Mouse (Mus musculus) gonadal fat pad, adult 2 months (tissue): Measurements from ENCODE around the gene Olfr12. TPM values are rescaled to one million over a fixed set of nuclear protein-coding genes. Genes with fewer than 3 reads are reported as not detected.

Experiments used
- DNase-seq: peaks from one replicate; pipeline ENCODE4 v3.0.0-alpha.2; 2012; ENCODE audit warnings: low read depth
- polyA plus RNA-seq: library from polyadenylated mRNA; depleted of rRNA; stranded (reverse); fragments of >200 nt; gene quantifications from 2 replicates; pipeline ENCODE4 v1.2.3, GENCODE M21; 2012; rRNA removed

Olfr12 gene
- polyA plus RNA-seq, 1 experiment, result not detected

DNA sequence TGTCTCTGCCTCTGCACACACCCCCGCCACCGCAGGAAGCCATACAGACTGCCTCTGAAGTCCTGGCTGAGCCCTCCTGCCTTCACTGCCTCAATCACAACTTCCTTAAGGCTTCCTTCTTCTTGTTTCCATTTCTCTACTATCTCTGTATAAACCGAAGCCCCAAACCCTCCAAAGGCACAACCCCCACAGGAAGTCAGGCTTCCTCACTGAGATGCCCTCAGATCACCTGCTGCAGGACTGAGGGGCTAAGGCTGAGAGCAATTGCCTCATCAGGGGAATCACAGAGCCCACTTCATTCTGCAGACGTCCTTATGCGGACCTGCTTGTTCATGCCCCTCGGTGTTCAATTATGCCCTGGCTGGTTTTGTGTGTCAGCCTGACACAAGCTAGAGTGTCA is 22.8 kb downstream of the Olfr12 start:
- no peak for DNase-seq

DNA sequence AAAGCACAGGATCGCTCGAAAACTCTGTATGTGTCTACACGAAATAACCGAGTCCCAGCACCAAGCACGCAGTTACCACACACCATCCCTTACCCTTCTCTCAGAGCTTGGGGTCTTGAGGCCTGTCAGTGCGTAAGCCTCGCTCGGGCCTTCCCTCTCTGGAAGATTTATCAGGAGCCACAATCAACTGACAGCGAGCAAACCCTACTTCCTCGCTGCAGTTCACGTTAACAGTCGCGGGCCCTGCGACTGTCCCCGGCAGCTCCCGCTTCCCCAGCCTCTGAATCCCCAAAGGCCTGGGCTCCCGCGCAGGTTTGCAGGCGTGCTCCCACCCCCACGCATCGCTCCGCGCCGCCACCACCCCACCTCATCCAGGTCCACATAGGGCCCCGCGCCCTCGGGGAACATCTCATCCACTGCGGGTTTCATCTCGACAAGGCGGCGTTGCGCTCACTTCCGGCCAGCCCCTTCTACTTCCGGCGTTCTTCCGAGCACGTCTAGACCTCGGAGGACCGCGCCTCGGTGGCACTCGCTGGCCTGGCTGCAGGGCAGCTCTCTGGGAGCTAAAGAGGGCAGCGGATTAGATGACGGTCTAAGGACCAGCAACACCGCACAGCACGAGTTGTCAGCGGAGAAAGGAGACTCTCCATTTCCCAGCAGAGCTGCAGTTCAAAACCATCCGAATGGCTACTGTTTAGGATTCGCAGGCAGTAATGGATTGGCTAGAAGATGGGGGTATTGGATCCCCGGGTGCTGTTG is 24.1 kb downstream of the Olfr12 start, which contains the start of gene Cops9:
Gene Cops9, minus strand, starts transcription at position 472 of the 759 bp plus-strand sequence.
- peak; percentile 28 for DNase-seq

DNA sequence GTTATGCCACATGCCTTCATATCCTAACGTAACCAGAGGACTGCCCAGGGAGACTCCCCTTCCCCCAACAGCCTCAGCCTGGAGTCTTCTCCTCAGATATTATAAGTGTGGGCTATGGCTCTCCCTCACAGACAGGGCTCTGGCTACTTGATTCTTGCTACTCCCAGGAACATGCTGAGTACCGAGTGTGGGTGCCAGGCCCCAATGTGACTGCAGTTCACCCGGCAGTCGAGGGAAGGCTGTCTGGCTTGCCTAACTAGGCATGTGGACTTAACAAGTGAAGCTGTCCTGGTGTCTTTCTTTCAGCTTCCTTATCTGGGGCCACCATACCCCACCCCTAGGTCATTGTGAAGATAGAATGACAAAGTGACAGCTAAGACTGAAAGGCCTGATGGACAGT is 26.1 kb downstream of the Olfr12 start:
- no peak for DNase-seq

DNA sequence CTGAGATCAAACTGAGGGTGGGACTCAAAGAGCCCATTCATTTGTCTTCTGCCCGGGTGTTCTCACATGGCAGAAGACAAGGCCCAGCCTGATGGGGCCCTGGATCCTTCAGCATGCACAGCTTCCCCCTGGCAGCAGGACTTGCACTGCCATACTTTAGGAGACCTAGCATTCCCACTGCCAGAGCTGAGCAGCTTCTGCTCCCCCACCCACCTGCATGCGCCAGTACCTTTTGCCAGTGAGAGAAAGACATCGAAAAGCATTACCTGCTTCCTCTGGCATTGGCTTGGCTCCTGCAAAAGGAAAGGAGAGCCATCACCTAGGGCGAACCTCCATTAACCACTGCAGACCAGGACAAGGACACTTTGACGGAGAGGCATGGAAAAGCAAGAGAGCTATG is 27.3 kb downstream of the Olfr12 start:
- DNase-seq, result no peak

DNA sequence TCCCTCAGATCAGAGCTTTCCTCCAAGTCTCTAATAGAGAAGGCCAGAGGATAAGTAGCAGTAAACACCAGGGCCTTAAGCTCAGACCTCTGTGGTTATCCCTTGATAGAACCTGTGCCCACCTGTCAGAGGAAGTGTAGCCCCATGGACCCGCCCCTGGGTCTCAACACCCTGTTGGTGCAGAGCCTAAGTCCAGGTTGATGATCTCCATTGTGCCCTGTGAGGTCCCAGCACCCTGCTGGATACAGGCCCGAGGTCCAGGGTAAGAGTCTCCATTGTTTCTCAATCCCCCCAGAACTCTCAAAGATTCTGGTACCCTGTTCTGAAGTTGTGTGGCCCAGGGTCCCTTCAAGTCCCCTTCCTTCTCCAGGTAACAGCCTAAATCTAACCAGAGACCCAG is 28.5 kb downstream of the Olfr12 start:
- DNase-seq, result no peak

DNA sequence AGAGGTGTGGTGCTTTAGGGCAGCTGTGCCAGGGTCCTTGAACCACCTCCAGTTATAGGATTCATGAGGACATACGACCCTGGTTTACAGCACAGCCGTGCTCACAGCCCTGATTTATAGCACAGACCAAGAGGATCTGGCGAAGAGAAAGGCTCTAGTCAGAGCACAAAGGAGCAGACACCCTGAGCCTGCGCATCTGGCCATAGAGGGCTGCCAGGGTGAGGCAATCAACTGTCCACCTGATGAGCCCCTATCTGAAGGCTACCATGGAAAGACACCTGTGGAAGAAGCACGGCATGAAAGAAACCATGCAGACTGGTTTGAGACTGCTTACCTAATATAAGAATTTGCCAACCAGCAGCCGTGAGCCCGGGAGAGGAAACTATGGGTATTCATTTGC is 29.0 kb downstream of the Olfr12 start:
- no peak for DNase-seq

DNA sequence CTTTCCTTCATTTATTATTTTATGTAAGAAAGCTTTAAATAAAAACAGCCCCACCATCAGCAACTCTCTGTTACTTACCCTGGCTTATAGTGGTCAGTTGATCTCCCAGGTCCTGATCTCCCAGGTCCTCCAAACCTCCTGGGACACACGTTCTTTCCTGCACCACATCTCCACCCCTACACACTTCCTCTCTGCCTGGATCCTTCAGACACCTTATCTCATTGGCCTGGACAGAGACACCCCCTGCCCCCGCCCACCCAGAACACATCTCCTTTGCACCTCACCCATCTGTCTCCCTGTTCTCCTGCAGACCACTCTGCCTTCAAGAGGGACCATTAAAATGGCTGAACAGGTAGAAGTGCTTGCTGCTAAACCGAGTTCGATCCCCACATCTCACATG is 29.4 kb downstream of the Olfr12 start:
- no peak for DNase-seq

DNA sequence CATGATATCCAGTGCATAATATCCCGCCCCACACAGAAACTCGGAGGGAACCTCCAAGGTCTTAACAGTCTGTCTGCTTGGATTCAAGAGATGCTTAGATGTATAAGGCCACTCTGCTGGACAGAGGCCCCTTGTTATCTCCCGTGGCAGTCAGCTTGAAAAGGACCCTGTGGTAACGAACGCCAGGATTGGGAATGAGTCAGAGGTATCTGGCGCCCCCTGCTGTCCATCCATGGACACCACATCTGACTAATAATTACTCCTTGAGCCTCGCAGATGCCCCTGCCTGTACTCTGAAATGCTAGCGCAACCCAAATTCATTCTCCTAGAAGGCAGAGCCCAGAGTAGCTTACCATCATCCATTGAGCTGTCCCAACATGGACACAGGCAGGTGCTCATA is 30.2 kb downstream of the Olfr12 start:
- DNase-seq, result no peak

DNA sequence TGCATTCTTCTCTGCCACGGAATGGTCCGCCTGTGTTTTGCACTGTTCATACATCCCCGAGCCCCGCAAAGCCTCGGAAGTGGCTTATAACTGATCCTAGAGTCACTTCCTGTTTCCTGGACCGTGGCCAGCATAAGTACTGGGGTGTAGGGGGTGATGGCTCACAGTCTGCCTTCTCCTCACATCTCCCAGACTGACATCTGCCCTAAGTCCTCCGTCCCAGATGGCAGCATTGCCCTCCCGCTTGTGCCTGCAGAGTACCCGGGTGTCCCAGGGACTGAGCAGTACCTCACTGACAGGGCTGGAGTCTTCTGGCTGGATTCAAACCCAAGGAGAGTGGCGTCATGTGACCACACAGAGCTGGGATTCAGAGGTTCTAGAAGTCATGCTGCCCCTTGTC is 30.6 kb downstream of the Olfr12 start:
- no peak for DNase-seq

DNA sequence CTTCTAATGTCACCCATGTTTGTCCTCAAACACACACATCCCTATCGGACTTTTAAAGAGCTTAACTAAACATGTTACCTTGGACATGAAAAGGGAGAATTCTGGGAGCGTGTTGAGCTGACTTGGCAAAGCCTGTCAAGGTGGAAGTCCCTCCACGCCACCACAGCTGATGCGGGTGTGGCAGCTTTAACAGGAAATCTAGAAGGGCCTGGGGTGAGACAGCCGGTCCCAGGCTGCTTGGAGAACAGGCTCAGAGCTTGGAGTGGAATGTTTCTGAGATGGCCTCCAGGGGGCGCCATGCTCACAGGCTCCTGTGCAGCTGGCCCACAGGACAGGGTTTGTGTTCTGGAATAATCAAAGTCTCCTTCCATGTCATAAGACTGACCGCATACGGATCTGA is 31.1 kb downstream of the Olfr12 start, which contains the start of gene Otos:
Gene Otos, minus strand, starts transcription at position 169 of the 400 bp plus-strand sequence.
- DNase-seq, result no peak

DNA sequence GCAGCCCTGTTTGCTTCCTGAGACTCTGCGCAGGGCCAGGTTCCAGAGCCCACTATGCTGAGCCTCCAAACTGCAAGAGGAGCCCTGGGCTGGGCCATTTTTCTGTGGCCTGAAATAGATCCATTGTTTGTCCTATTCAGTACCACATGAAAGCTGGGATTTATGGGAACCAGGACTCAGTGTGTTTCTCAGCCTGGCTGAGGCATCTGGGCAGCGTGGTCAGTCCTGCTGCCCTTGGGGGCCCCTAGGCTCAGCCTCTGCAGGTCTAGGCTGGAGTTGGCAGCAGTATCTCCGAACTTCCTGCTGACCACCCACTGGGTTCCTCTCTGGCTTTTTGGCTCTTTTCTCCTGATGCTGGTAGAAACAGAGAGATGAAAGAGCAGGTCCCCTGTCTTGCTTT is 33.9 kb downstream of the Olfr12 start:
- no peak for DNase-seq

DNA sequence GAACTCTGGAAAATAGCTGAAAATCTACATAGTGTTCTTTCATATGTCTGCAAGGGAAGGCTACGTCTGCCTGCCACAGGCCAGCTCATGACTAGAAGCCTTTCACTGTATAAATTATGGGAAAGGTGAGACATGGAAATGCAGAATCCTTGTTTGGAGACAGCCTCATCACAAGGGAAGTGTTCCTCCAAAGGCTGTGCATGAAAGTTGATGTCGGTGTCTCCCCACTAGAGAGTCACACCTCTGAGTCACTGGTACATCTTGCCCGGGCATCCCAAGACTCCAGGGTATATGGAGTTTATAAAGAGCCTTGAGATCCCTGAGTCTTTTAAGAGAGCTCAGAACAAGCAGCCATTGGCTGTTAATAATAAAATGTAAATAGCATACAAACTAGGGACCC is 35.6 kb downstream of the Olfr12 start:
- DNase-seq, result no peak

DNA sequence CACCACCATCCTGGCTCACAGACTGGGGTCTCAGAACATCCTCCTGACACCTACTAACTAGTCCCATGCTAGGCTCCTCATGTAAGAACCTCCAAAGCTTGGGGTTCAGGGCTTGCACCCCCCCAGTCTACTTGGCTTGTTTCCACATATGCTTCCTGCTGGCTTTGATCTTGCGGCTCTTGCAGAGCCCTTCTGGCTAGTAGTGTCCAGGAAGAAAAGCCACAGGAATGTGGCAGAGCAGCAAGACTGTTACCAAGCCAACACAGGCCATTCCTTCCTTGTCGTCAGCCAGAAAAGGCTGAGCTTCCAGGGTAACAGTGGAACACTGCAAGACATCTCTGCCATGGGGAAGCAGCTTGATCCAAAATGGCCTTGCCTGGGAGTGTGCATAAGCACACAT is 37.1 kb downstream of the Olfr12 start:
- DNase-seq, result no peak

DNA sequence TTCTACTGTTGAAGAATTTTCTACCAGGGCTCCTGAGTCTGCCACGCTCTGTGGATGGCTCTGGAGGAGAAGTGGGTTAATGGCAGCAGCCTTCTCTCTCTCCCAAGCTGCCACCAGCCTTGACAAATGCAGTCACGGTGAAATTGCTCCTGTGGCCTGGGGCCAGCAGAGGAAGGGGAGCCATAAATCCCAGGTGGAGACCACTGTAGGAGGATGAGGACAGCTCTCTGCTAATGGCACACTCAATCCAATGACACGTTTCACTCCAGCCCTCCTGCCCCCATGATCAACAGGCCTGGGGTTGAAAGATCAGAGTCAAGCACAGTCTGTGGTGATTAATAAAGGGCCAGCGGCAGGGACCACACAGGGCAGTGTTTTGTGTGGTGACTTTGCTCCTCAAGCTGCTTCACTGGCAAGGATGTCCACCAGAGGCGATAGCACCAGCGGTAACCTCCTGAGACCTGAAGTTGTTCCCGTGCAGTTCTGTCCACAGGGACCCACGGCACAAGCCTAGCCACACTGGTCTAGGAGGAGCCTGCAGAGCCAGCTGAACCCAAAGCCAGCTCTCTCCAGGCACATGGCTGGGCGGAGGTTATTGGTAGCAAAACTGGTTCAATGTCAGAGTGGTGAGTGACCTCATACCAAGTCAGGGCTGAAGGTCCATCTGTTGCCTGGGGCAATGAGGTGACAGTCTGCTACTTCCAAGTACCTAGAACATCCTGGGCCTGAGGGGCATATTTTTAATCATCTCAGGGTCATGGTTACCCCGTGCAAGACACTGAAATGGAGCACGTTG is 39.6 kb downstream of the Olfr12 start:
- DNase-seq, result no peak

DNA sequence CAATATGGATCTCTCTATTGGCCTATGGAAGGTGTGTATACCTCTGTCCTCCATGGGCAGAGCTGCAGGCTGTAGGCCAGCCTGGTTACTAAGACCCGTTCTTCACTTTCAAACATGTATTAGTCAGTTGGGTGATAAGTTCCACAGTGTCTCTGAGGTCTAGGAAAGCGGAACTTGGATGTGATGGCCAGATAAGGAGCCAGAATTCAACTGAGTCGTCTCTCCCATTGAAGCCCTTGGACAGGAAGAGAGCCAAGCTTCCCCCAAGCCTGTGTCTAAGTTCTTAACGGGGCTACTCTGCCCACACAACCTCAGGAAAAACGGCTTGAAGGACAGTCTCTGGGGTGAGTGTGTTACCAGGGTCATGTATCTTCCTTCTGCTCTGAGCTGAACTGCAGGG is 41.8 kb downstream of the Olfr12 start:
- no peak for DNase-seq

DNA sequence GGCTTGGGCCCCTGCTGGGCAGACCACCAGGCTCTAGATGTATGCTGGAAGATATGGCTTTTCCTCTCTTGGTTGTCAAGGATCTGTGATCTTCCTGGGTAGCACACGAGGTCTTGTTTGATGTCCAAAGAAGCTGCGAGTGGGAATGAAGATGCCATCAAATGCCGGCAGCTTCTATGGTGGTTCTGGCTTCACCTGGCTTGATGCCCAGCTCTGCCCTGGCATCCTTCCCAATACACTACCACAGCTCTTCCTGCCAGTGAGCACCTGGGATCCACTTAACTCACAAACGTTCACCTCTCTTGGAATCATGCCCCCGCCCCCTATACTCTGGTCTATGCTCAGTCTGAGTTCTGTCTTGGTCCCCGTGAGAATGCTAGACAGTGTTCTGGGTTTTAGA is 49.5 kb downstream of the Olfr12 start:
- DNase-seq, result no peak

DNA sequence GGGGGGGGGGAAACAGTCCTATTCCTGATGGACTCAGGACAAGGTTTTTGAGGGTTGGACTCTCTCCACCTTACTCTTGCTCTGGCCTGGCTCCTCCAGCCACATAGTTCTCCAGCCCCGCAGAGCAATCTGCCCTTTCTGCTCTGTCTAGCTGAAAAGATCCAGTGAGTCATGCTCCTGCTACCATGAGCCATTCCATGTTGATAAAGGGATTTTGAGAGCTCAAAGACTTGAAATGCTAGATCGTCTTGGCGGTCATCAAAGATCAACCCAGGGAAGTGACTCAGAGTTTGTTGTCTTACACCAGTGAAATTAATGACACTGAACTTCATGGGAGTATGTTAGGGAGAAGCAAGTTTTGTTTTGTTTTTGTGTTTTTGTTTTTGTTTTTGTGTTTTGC is 51.8 kb downstream of the Olfr12 start:
- no peak for DNase-seq

DNA sequence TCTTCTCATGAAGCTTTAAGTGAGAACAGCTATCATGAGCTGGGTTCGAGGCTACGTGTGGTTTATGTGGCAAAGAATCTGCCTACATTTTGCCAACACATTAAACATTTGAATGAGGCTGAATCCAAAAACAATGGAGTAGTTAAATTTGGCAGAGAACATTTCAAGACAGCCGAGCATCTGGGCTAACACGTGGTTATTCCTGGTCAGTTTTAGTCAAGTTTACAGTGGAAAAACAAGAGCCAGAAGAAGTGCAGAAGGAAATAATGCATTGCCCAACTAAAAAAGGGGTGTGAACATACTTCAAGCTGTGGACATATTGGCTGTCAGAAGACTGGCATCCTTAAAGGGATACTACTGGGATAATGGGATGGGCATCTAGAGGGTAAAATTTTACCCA is 53.7 kb downstream of the Olfr12 start:
- no peak for DNase-seq

Other genes with a start within 250 kb of the Olfr12 start
- 112 and 119 TPM in 2 replicates for gene Ndufa10, start 143.9 kb upstream of the Olfr12 start, polyA plus RNA-seq
- not detected in 2 replicates for gene Olfr1416, start 132.7 kb upstream of the Olfr12 start, polyA plus RNA-seq
- gene Olfr1415, start 121.7 kb upstream of the Olfr12 start, polyA plus RNA-seq, result not detected in 2 replicates
- gene Olfr1414, start 99.1 kb upstream of the Olfr12 start, polyA plus RNA-seq, result 1.5 and 1.9 TPM in 2 replicates
- not detected in 2 replicates for gene Olfr1413, start 46.5 kb upstream of the Olfr12 start, polyA plus RNA-seq
- gene Olfr1412, start 32.0 kb upstream of the Olfr12 start, polyA plus RNA-seq, result not detected in 2 replicates
- not detected in 2 replicates for gene Olfr1411, start 23.4 kb upstream of the Olfr12 start, polyA plus RNA-seq
- not detected in 2 replicates for gene Olfr1410, start 12.0 kb upstream of the Olfr12 start, polyA plus RNA-seq
- 223 and 237 TPM in 2 replicates for gene Cops9, start 24.2 kb downstream of the Olfr12 start, polyA plus RNA-seq
- gene Otos, start 31.1 kb downstream of the Olfr12 start, polyA plus RNA-seq, result 0.55 and 0.89 TPM in 2 replicates
- 49.0 and 74.4 TPM in 2 replicates for gene Gpc1, start 213.9 kb downstream of the Olfr12 start, polyA plus RNA-seq